Mouse (Mus musculus) midbrain, embryonic 16.5 days (tissue): ENCODE results near the gene Tmem56. TPM values are rescaled to one million over a fixed set of nuclear protein-coding genes. Genes with fewer than 3 reads are reported as not detected.

Experiments used
- ATAC-seq: fragments of 200-750 bp; cut with Nextera tagmentation; 2 replicates; pipeline ENCODE4 v1.8.0; 2017; ENCODE audit warnings: moderate TSS enrichment
- H3K27ac ChIP-seq: fragments of 300-500 bp; sonication (generic); 2 replicates; pipeline ENCODE4 v1.5.1; 2014; ENCODE audit warnings: mild to moderate bottlenecking, low read length, mixed read lengths
- H3K27me3 ChIP-seq: fragments of 300-500 bp; sonication (generic); 2 replicates; pipeline ENCODE4 v1.6.1; 2014; ENCODE audit warnings: low read depth, low read length, mixed read lengths; ENCODE audit not compliant: control insufficient read depth, insufficient read depth
- H3K36me3 ChIP-seq: fragments of 300-500 bp; sonication (generic); 2 replicates; pipeline ENCODE4 v1.6.1; 2014; ENCODE audit warnings: mild to moderate bottlenecking, low read length, moderate library complexity, mixed read lengths; ENCODE audit not compliant: control insufficient read depth, insufficient read depth
- H3K4me1 ChIP-seq: fragments of 300-500 bp; sonication (generic); 2 replicates; pipeline ENCODE4 v1.6.1; 2014; ENCODE audit warnings: mild to moderate bottlenecking, low read length, mixed read lengths; ENCODE audit not compliant: control insufficient read depth, insufficient read depth
- H3K4me2 ChIP-seq: fragments of 300-500 bp; sonication (generic); 2 replicates; pipeline ENCODE4 v1.6.1; 2014; ENCODE audit warnings: mild to moderate bottlenecking, low read length, mixed read lengths
- H3K4me3 ChIP-seq: fragments of 300-500 bp; sonication (generic); 2 replicates; pipeline ENCODE4 v1.5.1; 2014; ENCODE audit warnings: low read depth, mild to moderate bottlenecking, low read length, moderate library complexity, mixed read lengths
- H3K9ac ChIP-seq: fragments of 300-500 bp; sonication (generic); 2 replicates; pipeline ENCODE4 v1.6.1; 2014; ENCODE audit warnings: low read depth, low read length, mixed read lengths
- H3K9me3 ChIP-seq: fragments of 300-500 bp; sonication (generic); replicated peaks from 2 replicates; pipeline ENCODE4 v1.6.1; 2014; ENCODE audit warnings: mild to moderate bottlenecking, low read length, mixed read lengths; ENCODE audit not compliant: control insufficient read depth, poor library complexity, severe bottlenecking
- WGBS: fragments of 180-500 bp; shearing (Covaris S2); extraction: QIAGEN DNeasy Blood & Tissue Kit; methylation state at CpG from one replicate; pipeline ENCODE4 v1.1.7; 2014; 5-methylcytosine and 5-hydroxymethylcytosine counted together
- polyA plus RNA-seq: library from polyadenylated mRNA; unstranded; fragments of >200 nt; fragmentation: Nextera tagmentation; extraction: Ambion mirVana; gene quantifications from 2 replicates; pipeline ENCODE4 v1.2.1, GENCODE M21; 2015

Gene Tmem56
- polyA plus RNA-seq, 1 experiment from 2014 or later, result 3.8 TPM

GRCm38 (mm10) chr3:121258521-121259478, 24.1 kb downstream of the Tmem56 start:
- no peaks in the 10 kb centered on the region for H3K36me3 ChIP-seq
- no peak for ATAC-seq
- no peaks in the 10 kb centered on the region for H3K9me3 ChIP-seq
- no peak overlapping the region for H3K27ac ChIP-seq
- H3K27me3 ChIP-seq, result peaks cover 6% of the 10 kb centered on the region; the same call in 1 of the 2 replicates
- WGBS, result 85% methylated on average over 20 of the region's 20 CpGs
- H3K9ac ChIP-seq, result no peak overlapping the region
- H3K4me2 ChIP-seq, result no peak overlapping the region
- H3K4me3 ChIP-seq, result no peak overlapping the region
- peaks cover 5% of the 10 kb centered on the region; the same call in 1 of the 2 replicates for H3K4me1 ChIP-seq

GRCm38 (mm10) chr3:121257418-121257817, 25.5 kb downstream of the Tmem56 start:
- H3K9ac ChIP-seq, result no peak overlapping the region
- peaks cover 6% of the 10 kb centered on the region; the same call in 1 of the 2 replicates for H3K27me3 ChIP-seq
- 0 out of 2 replicates have a peak, but pooled peaks cover 2% of the 10 kb centered on the region for H3K4me1 ChIP-seq
- H3K36me3 ChIP-seq, result no peaks in the 10 kb centered on the region
- no peak overlapping the region for H3K4me3 ChIP-seq
- no peak for ATAC-seq
- H3K27ac ChIP-seq, result no peak overlapping the region
- H3K4me2 ChIP-seq, result no peak overlapping the region
- H3K9me3 ChIP-seq, result no peaks in the 10 kb centered on the region
- WGBS, result 75% methylated on average over 10 of the region's 10 CpGs

- no peak overlapping the region for H3K4me2 ChIP-seq
- no peak overlapping the region for H3K4me3 ChIP-seq
- no peak overlapping the region for H3K9ac ChIP-seq
- H3K27me3 ChIP-seq, result peaks cover 6% of the 10 kb centered on the region; the same call in 1 of the 2 replicates
- no peak for ATAC-seq
- H3K36me3 ChIP-seq, result no peaks in the 10 kb centered on the region
- WGBS, result 90% methylated on average over 8 of the region's 8 CpGs
- no peaks in the 10 kb centered on the region for H3K9me3 ChIP-seq
- no peaks in the 10 kb centered on the region for H3K4me1 ChIP-seq
- H3K27ac ChIP-seq, result no peak overlapping the region
Measured at GRCm38 (mm10) chr3:121256131-121256530, 26.8 kb downstream of the Tmem56 start.

- Histone ChIP-seq H3K9me3 (no peaks in the 10 kb centered on the region), H3K4me2 (no peak overlapping the region), H3K27ac (no peak overlapping the region), H3K27me3 (peaks cover under 1% of the 10 kb centered on the region; the same call in 1 of the 2 replicates), H3K9ac (no peak overlapping the region), H3K4me3 (no peak overlapping the region), H3K4me1 (no peaks in the 10 kb centered on the region), H3K36me3 (no peaks in the 10 kb centered on the region)
- no peak for ATAC-seq
- WGBS, result 95% methylated on average over 7 of the region's 7 CpGs
Measured at GRCm38 (mm10) chr3:121255501-121255900, 27.4 kb downstream of the Tmem56 start.

- H3K36me3 ChIP-seq, result no peaks in the 10 kb centered on the region
- no peak overlapping the region for H3K9ac ChIP-seq
- no peak overlapping the region for H3K27ac ChIP-seq
- no peak overlapping the region for H3K4me3 ChIP-seq
- 55% methylated on average over 19 of the region's 19 CpGs for WGBS
- H3K4me1 ChIP-seq, result no peaks in the 10 kb centered on the region
- H3K9me3 ChIP-seq, result no peaks in the 10 kb centered on the region
- ATAC-seq, result no peak
- no peaks in the 10 kb centered on the region for H3K27me3 ChIP-seq
- no peak overlapping the region for H3K4me2 ChIP-seq
Measured at GRCm38 (mm10) chr3:121250576-121251433, 32.1 kb downstream of the Tmem56 start.

- Histone ChIP-seq H3K9me3 (no peaks in the 10 kb centered on the region), H3K4me1 (no peaks in the 10 kb centered on the region), H3K4me2 (no peak overlapping the region), H3K27me3 (no peaks in the 10 kb centered on the region), H3K27ac (no peak overlapping the region), H3K36me3 (no peaks in the 10 kb centered on the region), H3K9ac (no peak overlapping the region), H3K4me3 (no peak overlapping the region)
- WGBS, result 88% methylated on average over 9 of the region's 9 CpGs
- ATAC-seq, result 0 out of 2 replicates have a peak, but pooled peaks have one; percentile 32
Measured at GRCm38 (mm10) chr3:121250048-121250447, 32.9 kb downstream of the Tmem56 start.

GRCm38 (mm10) chr3:121242941-121243340, 40.0 kb downstream of the Tmem56 start:
- Histone ChIP-seq H3K9ac (no peak overlapping the region), H3K4me1 (no peaks in the 10 kb centered on the region; the same call in 1 of the 2 replicates), H3K4me2 (no peak overlapping the region), H3K9me3 (no peaks in the 10 kb centered on the region), H3K27ac (no peak overlapping the region), H3K4me3 (no peak overlapping the region), H3K27me3 (no peaks in the 10 kb centered on the region), H3K36me3 (no peaks in the 10 kb centered on the region)
- 79% methylated on average over 4 of the region's 4 CpGs for WGBS
- no peak for ATAC-seq

GRCm38 (mm10) chr3:121242111-121242936, 40.6 kb downstream of the Tmem56 start:
- no peak for ATAC-seq
- WGBS, result 81% methylated on average over 9 of the region's 9 CpGs
- no peaks in the 10 kb centered on the region for H3K9me3 ChIP-seq

More at GRCm38 (mm10) chr3:121242111-121242936, 40.6 kb downstream of the Tmem56 start:
- Histone ChIP-seq H3K4me1 (no peaks in the 10 kb centered on the region; the same call in 1 of the 2 replicates), H3K9ac (no peak overlapping the region), H3K4me2 (no peak overlapping the region), H3K36me3 (no peaks in the 10 kb centered on the region), H3K27ac (no peak overlapping the region), H3K27me3 (no peaks in the 10 kb centered on the region), H3K4me3 (no peak overlapping the region)
